Mouse (Mus musculus) adrenal gland, adult 18-20 months (tissue): ENCODE results near the gene Urm1. TPM values are rescaled to one million over a fixed set of nuclear protein-coding genes. Genes with fewer than 3 reads are reported as not detected.

Experiments used
- microRNA-seq, 2 experiments: library from miRNA; unstranded; fragments of <30 nt; microRNA quantifications; one replicate each; pipeline ENCODE4 v1.2.0; 2021; ENCODE audit warnings: borderline number of aligned reads in 2 of 2
- total RNA-seq, 2 experiments: library from RNA; stranded (reverse); gene quantifications; 1 replicate in 1 of 2; 2 replicates in 1 of 2; pipeline ENCODE4 v1.2.3; 2021

The Urm1 gene
- total RNA-seq, 2 experiments from 2014 or later, result 36.2 to 43.9 TPM

Small RNAs within 50 kb of the gene (microRNA-seq; reads per million reads assigned to microRNA genes)
- gene Mir219a-2 (0 reads per million in 2 experiments), gene Mir219b (0 reads per million in 2 experiments)

Other genes starting within 250 kb of the Urm1 start
- gene Rapgef1, start 200.4 kb upstream of the Urm1 start, total RNA-seq, result 10 to 100 TPM; 46.8 to 51.6 TPM
- gene Gm13420, start 68.4 kb upstream of the Urm1 start, total RNA-seq, result not detected
- not detected for gene Gm13547, start 60.8 kb upstream of the Urm1 start, total RNA-seq
- gene Coq4, start 32.6 kb upstream of the Urm1 start, total RNA-seq, result 10 to 100 TPM; 21.0 to 23.4 TPM
- gene Trub2, start 31.6 kb upstream of the Urm1 start, total RNA-seq, result 10 to 100 TPM; 31.1 to 31.4 TPM
- gene Slc27a4, start 17.4 kb upstream of the Urm1 start, total RNA-seq, result 10 to 100 TPM; 27.4 to 40.6 TPM
- 10 to 100 TPM in 1 of 2 experiments, 1 to 10 TPM in 1; 8.4 to 11.7 TPM for gene Cercam, start 49.1 kb downstream of the Urm1 start, total RNA-seq
- gene Odf2, start 69.1 kb downstream of the Urm1 start, total RNA-seq, result 10 to 100 TPM; 28.2 to 36.4 TPM
- gene Gle1, start 115.4 kb downstream of the Urm1 start, total RNA-seq, result 10 to 100 TPM; 28.1 to 30.8 TPM
- 100 to 1,000 TPM; 191 to 224 TPM for gene Sptan1, start 145.5 kb downstream of the Urm1 start, total RNA-seq
- gene Wdr34, start 228.8 kb downstream of the Urm1 start, total RNA-seq, result 10 to 100 TPM; 15.9 to 18.3 TPM
- gene Set, start 237.3 kb downstream of the Urm1 start, total RNA-seq, result 100 to 1,000 TPM; 210 to 272 TPM